Mouse (Mus musculus) kidney, embryonic 14.5 days (tissue): ENCODE results near the gene Klhl15. TPM values are rescaled to one million over a fixed set of nuclear protein-coding genes. Genes with fewer than 3 reads are reported as not detected.
"Not testable (repeated sequence)": the region's sequence is repeated elsewhere in the genome, so short reads cannot be mapped to it uniquely, and the experiment has no call there.

ENCODE experiments used
- ATAC-seq: fragments of 200-750 bp; cut with Nextera tagmentation; 2 replicates; pipeline ENCODE4 v1.8.0; 2017; ENCODE audit warnings: moderate number of reproducible peaks, mild to moderate bottlenecking, moderate TSS enrichment, moderate library complexity; ENCODE audit not compliant: low FRiP score, low TSS enrichment
- H3K27ac ChIP-seq: fragments of 300-500 bp; sonication (generic); 2 replicates; pipeline ENCODE4 v1.5.1; 2014; ENCODE audit warnings: low read depth, mild to moderate bottlenecking, low read length, moderate library complexity, mixed read lengths
- H3K27me3 ChIP-seq: fragments of 300-500 bp; sonication (generic); 2 replicates; pipeline ENCODE4 v1.6.1; 2014; ENCODE audit warnings: mild to moderate bottlenecking, low read length; ENCODE audit not compliant: control insufficient read depth, insufficient read depth
- H3K36me3 ChIP-seq: fragments of 300-500 bp; sonication (generic); 2 replicates; pipeline ENCODE4 v1.6.1; 2014; ENCODE audit warnings: low read length, mixed read lengths; ENCODE audit not compliant: control insufficient read depth, insufficient read depth
- H3K4me1 ChIP-seq: fragments of 300-500 bp; sonication (generic); 2 replicates; pipeline ENCODE4 v1.6.1; 2014; ENCODE audit warnings: low read length, mixed read lengths; ENCODE audit not compliant: control insufficient read depth, insufficient read depth
- H3K4me2 ChIP-seq: fragments of 300-500 bp; sonication (generic); replicated peaks from 2 replicates; pipeline ENCODE4 v1.6.1; 2014; ENCODE audit warnings: low read depth, mild to moderate bottlenecking, low read length
- H3K4me3 ChIP-seq: fragments of 300-500 bp; sonication (generic); 2 replicates; pipeline ENCODE4 v1.5.1; 2014; ENCODE audit warnings: mild to moderate bottlenecking, low read length
- H3K9ac ChIP-seq: fragments of 300-500 bp; sonication (generic); 2 replicates; pipeline ENCODE4 v1.6.1; 2014; ENCODE audit warnings: low read depth, mild to moderate bottlenecking, low read length, moderate library complexity
- H3K9me3 ChIP-seq: fragments of 300-500 bp; sonication (generic); 2 replicates; pipeline ENCODE4 v1.6.1; 2016; ENCODE audit warnings: low read length; ENCODE audit not compliant: control insufficient read depth
- WGBS: fragments of 180-500 bp; shearing (Covaris S2); extraction: QIAGEN DNeasy Blood & Tissue Kit; methylation state at CpG from one replicate; pipeline ENCODE4 v1.1.7; 2014; 5-methylcytosine and 5-hydroxymethylcytosine counted together
- polyA plus RNA-seq: library from polyadenylated mRNA; unstranded; fragments of >200 nt; fragmentation: Nextera tagmentation; extraction: Ambion mirVana; gene quantifications from 2 replicates; pipeline ENCODE4 v1.2.1, GENCODE M21; 2014

Gene Klhl15
- 8.6 and 13.5 TPM in 2 replicates for polyA plus RNA-seq

GRCm38 (mm10) chrX:94234532-94235189 is at the start of gene Klhl15:
Klhl15 (plus strand) TSS chrX:94234599.
- H3K9ac ChIP-seq: peak within 1 kb of the TSS; percentile 72
- peaks cover 8% of the 10 kb centered on the region for H3K27me3 ChIP-seq
- H3K36me3 ChIP-seq: no peaks in the 10 kb centered on the region
- H3K4me1 ChIP-seq: no peaks in the 10 kb centered on the region
- 14% methylated on average over 51 of the region's 70 CpGs for WGBS
- peak within 1 kb of the TSS; percentile 45 for H3K4me2 ChIP-seq
- peak within 1 kb of the TSS; percentile 76 for H3K27ac ChIP-seq
- peak within 1 kb of the TSS; percentile 64 for H3K4me3 ChIP-seq
- peak; percentile 98 for ATAC-seq
- H3K9me3 ChIP-seq: no peaks in the 10 kb centered on the region

- no peak for ATAC-seq
- Histone ChIP-seq H3K27ac (no peak overlapping the region), H3K4me2 (no peak overlapping the region), H3K9me3 (no peaks in the 10 kb centered on the region), H3K27me3 (no peaks in the 10 kb centered on the region; the same call in 1 of the 2 replicates), H3K9ac (no peak overlapping the region), H3K4me1 (no peaks in the 10 kb centered on the region), H3K36me3 (no peaks in the 10 kb centered on the region), H3K4me3 (no peak overlapping the region)
- 30% methylated on average over 1 of the region's 1 CpGs for WGBS
Measured at GRCm38 (mm10) chrX:94185156-94185555, 49.2 kb upstream of the Klhl15 start.

- H3K9ac ChIP-seq, H3K4me2 ChIP-seq, H3K27ac ChIP-seq, H3K9me3 ChIP-seq, H3K4me3 ChIP-seq, ATAC-seq, H3K27me3 ChIP-seq, H3K4me1 ChIP-seq: not testable (repeated sequence)
- peaks cover 56% of the 10 kb centered on the region for H3K36me3 ChIP-seq
- 73% methylated on average over 4 of the region's 4 CpGs for WGBS
Measured at GRCm38 (mm10) chrX:94193901-94194300, 40.5 kb upstream of the Klhl15 start.

GRCm38 (mm10) chrX:94197789-94198188 is 36.6 kb upstream of the Klhl15 start:
- no peak for ATAC-seq
- Histone ChIP-seq H3K4me3 (no peak overlapping the region), H3K36me3 (peaks cover 72% of the 10 kb centered on the region; the same call in 1 of the 2 replicates), H3K4me2 (no peak overlapping the region), H3K4me1 (no peaks in the 10 kb centered on the region), H3K27me3 (no peaks in the 10 kb centered on the region), H3K9me3 (no peaks in the 10 kb centered on the region; the same call in 1 of the 2 replicates), H3K27ac (no peak overlapping the region), H3K9ac (no peak overlapping the region)
- WGBS: 82% methylated on average over 5 of the region's 5 CpGs

- Histone ChIP-seq H3K4me1 (no peaks in the 10 kb centered on the region), H3K36me3 (peaks cover 27% of the 10 kb centered on the region), H3K27me3 (no peaks in the 10 kb centered on the region), H3K4me3 (peak overlapping the region; percentile 80), H3K27ac (0 out of 2 replicates have a peak overlapping the region, but pooled peaks have one; percentile 59), H3K9ac (peak overlapping the region; percentile 81), H3K4me2 (peak overlapping the region; percentile 50), H3K9me3 (no peaks in the 10 kb centered on the region)
- no peak; the same call in 1 of the 2 replicates for ATAC-seq
- WGBS: 0% methylated on average over 12 of the region's 12 CpGs
Measured at GRCm38 (mm10) chrX:94212264-94212596, 22.2 kb upstream of the Klhl15 start.

- Histone ChIP-seq H3K27ac (peak within 1 kb of the TSS; percentile 59; the same call in 1 of the 2 replicates), H3K4me2 (peak within 1 kb of the TSS; percentile 50), H3K36me3 (peaks cover 22% of the 10 kb centered on the region), H3K27me3 (no peaks in the 10 kb centered on the region), H3K9me3 (no peaks in the 10 kb centered on the region), H3K4me3 (peak within 1 kb of the TSS; percentile 80), H3K4me1 (no peaks in the 10 kb centered on the region), H3K9ac (peak within 1 kb of the TSS; percentile 81)
- WGBS: under 1% methylated on average over 52 of the region's 52 CpGs
- ATAC-seq: peak; percentile 95
Measured at GRCm38 (mm10) chrX:94212597-94213321, 21.6 kb upstream of the Klhl15 start, which contains the start of gene Eif2s3x. Eif2s3x (minus strand) TSS chrX:94212862.

- no peak overlapping the region for H3K27ac ChIP-seq
- 12% methylated on average over 7 of the region's 7 CpGs for WGBS
- peak overlapping the region; percentile 33 for H3K4me2 ChIP-seq
- ATAC-seq: peak; percentile 30
- H3K9ac ChIP-seq: no peak overlapping the region
- no peaks in the 10 kb centered on the region for H3K4me1 ChIP-seq
- peak overlapping the region; percentile 80 for H3K4me3 ChIP-seq
- peaks cover 15% of the 10 kb centered on the region for H3K36me3 ChIP-seq
- no peaks in the 10 kb centered on the region for H3K9me3 ChIP-seq
- no peaks in the 10 kb centered on the region for H3K27me3 ChIP-seq
Measured at GRCm38 (mm10) chrX:94213384-94213783, 21.0 kb upstream of the Klhl15 start.

- no peaks in the 10 kb centered on the region for H3K9me3 ChIP-seq
- no peak overlapping the region for H3K4me2 ChIP-seq
- no peaks in the 10 kb centered on the region for H3K36me3 ChIP-seq
- H3K4me3 ChIP-seq: no peak overlapping the region
- H3K27ac ChIP-seq: no peak overlapping the region
- ATAC-seq: no peak
- H3K27me3 ChIP-seq: peaks cover 8% of the 10 kb centered on the region
- WGBS: 51% methylated on average over 5 of the region's 5 CpGs
- no peaks in the 10 kb centered on the region for H3K4me1 ChIP-seq
- no peak overlapping the region for H3K9ac ChIP-seq
Measured at GRCm38 (mm10) chrX:94233432-94233831, 967 bp upstream of the Klhl15 start.
